Mouse (Mus musculus): ENCODE data around the gene Edc4.

DNA sequence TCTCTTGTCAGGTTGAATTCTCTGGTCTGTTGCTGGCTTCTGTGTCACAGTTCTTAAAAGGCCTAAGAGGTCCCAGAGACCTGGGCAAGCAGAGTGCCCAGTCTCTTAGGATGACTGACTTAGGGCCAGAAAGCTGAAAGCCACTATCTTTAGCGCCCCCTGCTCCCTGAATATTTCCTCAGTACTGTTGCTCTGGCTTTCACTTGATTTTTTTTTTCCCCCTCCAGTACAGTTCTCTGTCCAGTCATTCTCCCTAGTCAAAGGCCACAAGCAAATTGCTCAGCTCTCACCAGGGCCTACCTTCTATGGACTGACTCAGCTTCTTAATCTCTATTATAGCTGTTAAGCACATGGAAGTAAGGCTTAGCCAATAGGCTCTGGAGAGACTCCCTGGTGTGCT is 18.7 kb upstream of the Edc4 start:
- no peak for TF ChIP-seq CTCF (IDR thresholded peaks at IDR 0.05; ENCODE audit: control insufficient read depth, insufficient read depth, insufficient read length)
- no peak for TF ChIP-seq MYOG (IDR thresholded peaks at IDR 0.05; ENCODE audit: control insufficient read depth, extremely low read depth, insufficient read length)
- no peak for TF ChIP-seq USF1 (IDR thresholded peaks at IDR 0.05; ENCODE audit: low read depth)
- TF ChIP-seq MAX (IDR thresholded peaks at IDR 0.05), result no peak
